Mouse (Mus musculus): ENCODE data around the gene 1700028K03Rik.

The 1700028K03Rik gene

DNA sequence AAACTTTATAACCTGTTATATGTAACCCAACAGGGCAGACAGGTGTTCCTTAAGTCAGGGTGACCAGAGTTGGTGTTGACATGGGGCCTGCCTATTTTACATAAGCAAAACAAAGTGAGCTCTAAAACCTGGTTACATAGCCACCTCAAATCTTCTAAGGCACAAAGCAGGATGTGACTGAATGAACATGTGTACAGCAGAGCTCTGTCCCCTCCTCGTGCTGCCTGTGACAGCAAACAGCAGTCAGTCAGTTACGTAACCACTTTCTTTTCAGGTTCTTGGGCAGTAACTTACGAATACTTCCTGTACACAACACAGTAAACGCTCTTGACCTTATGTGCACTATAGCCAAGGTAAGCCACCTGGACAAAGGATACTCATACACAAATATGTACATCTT, 11.4 kb downstream of the 1700028K03Rik start:
- DNase-seq = no peak

GRCm38 (mm10) chr5:107547955-107548354, 13.4 kb downstream of the 1700028K03Rik start:
- DNase-seq = no peak

DNA sequence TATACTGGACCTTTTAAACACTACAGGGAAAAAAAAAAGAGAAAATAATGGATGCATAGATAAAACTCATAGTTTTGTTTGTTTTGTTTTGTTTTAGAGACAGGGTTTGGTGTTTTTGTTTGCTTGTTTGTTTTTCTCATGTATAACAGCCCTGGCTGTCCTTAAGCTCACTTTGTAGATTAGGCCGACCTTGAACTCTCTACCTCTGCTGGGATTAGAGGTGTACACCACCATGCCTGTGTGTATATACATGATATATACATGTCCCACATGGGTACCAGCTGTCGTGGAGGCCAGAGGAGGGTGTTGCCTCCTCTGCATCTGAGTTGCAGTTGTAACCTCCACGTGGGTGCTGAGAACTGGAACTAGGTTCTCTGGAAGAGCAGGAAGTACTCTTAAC, 13.9 kb downstream of the 1700028K03Rik start:
- no peak for DNase-seq

DNA sequence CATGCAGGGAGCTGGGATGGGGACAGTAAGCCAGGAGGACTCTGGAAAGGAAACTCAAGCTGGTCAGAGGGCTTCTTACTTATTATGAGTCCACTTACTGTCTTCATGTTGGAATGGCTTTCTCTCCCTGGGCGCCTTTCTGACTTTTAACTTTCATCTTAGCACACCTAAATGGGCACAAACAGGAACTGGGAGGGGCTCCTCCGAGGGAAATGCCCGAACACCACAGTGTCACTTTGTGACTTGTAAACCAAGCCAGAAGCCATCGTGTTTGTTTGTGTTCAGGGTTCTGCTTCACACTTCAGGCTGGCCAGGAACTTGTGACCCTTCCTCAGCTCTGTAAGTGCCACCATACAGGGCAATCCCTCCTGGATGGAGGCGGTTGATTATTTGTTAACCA, 19.8 kb downstream of the 1700028K03Rik start:
- DNase-seq = no peak

GRCm38 (mm10) chr5:107556969-107557368, 22.5 kb downstream of the 1700028K03Rik start:
- DNase-seq = no peak

DNA sequence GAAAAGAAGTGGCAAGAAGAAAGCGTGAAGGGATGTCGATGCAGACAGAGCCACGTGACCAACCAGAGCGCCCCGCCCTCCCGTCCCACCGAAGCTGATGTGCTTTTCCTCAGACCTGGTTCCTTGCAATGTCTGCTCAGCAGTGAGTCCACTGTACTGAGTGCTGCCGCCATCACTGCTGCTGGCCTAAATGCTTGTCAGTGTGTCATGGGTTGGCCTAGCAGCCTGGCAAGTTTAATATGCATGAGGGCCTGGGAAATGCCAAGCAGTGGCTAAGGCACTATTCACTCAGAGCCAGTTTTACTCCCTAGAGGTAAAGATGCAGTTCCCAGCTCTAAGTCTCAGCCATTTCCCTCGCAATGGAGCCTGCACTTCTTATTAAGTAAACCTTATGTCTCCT, 34.6 kb downstream of the 1700028K03Rik start:
- no peak for DNase-seq

- DNase-seq = peak; percentile 91
Measured at GRCm38 (mm10) chr5:107597301-107598077, 63.0 kb downstream of the 1700028K03Rik start, which contains the start of the genes Rpap2 and Glmn. Gene Rpap2 (plus strand): TSS chr5:107597373. Gene Glmn (minus strand): TSS chr5:107597888.

GRCm38 (mm10) chr5:107598380-107598779, 63.9 kb downstream of the 1700028K03Rik start:
- no peak for DNase-seq
